Mouse (Mus musculus) cerebellum, adult 2 months (tissue): ENCODE measurements around the gene Frk. TPM values are rescaled to one million over a fixed set of nuclear protein-coding genes. Genes with fewer than 3 reads are reported as not detected.

ENCODE experiments used
- DNase-seq, 2 experiments: peaks; one replicate each; pipeline ENCODE4 v3.0.0; 2021
- H3K27ac ChIP-seq: fragments of 200-500 bp; 2 replicates; pipeline ENCODE4 v1.5.1; 2012; ENCODE audit warnings: low read length, control low read depth, inconsistent platforms; ENCODE audit not compliant: insufficient read depth
- H3K27me3 ChIP-seq: fragments of 200-500 bp; 2 replicates; pipeline ENCODE4 v1.6.1; 2012; ENCODE audit warnings: inconsistent platforms, mild to moderate bottlenecking, low read length, moderate library complexity; ENCODE audit not compliant: control insufficient read depth, insufficient read depth
- H3K4me1 ChIP-seq: fragments of 200-500 bp; 2 replicates; pipeline ENCODE4 v1.6.1; 2011; ENCODE audit warnings: low read length; ENCODE audit not compliant: control insufficient read depth, insufficient read depth
- H3K4me3 ChIP-seq: fragments of 200-500 bp; replicated peaks from 2 replicates; pipeline ENCODE3; 2011; ENCODE audit warnings: mild to moderate bottlenecking, low read depth, low read length, control low read depth; ENCODE audit not compliant: insufficient read depth
- CTCF ChIP-seq: fragments of 200-500 bp; IDR thresholded peaks from 2 replicates; pipeline ENCODE4 v1.5.1; 2011; ENCODE audit warnings: low read depth, mild to moderate bottlenecking, control low read depth, low read length, moderate library complexity, borderline replicate concordance; ENCODE audit not compliant: insufficient read depth
- POLR2A ChIP-seq: fragments of 200-500 bp; IDR thresholded peaks from 2 replicates; pipeline ENCODE4 v1.6.1; 2011; ENCODE audit warnings: low read length, control low read depth, borderline replicate concordance; ENCODE audit not compliant: insufficient read depth
- WGBS: fragments of 180-500 bp; shearing (Covaris S2); methylation state at CpG from one replicate; pipeline ENCODE4 v1.1.7; 2018; 5-methylcytosine and 5-hydroxymethylcytosine counted together
- polyA plus RNA-seq: library from polyadenylated mRNA; depleted of rRNA; stranded (reverse); fragments of >200 nt; gene quantifications from 2 replicates; pipeline ENCODE4 v1.2.3, GENCODE M21; 2012; rRNA removed

The Frk gene
- polyA plus RNA-seq, 1 experiment, result 0.25 TPM

DNA sequence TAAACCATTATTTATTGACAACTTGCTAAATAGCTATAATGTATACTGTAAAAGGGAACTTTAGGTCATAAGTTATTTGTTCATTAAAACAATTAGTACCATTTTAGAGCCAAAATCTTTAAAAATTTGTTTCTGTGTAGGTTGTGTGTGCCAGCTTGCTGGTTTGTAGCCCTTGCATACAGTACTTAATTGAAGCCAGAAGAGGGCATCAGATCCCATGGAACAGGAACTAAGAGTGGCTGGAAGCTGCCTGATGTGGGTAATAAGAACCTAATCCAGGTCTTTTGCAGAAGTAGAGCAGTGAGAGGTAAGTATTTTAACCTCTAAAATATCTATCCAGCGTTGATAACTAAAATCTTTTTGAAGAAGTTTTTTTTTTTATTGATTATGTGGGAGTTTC is 155.0 kb downstream of the Frk start:
- TF ChIP-seq CTCF (no peak), POLR2A (no peak)
- no peaks in the 10 kb centered on the region for H3K4me1 ChIP-seq
- no peaks in the 10 kb centered on the region for H3K27me3 ChIP-seq
- no peak for DNase-seq
- H3K27ac ChIP-seq, result no peak overlapping the region
- no peak overlapping the region for H3K4me3 ChIP-seq
- WGBS, result 83% methylated on average over 1 of the region's 1 CpGs

Other genes with a start within 250 kb of the Frk start
- 110 TPM in 2 replicates for gene Tspyl1, start 201.2 kb upstream of the Frk start, polyA plus RNA-seq
- gene Tspyl4, start 186.0 kb upstream of the Frk start, polyA plus RNA-seq, result 447 and 474 TPM in 2 replicates
- 0.03 and 0.10 TPM in 2 replicates for gene Col10a1, start 93.4 kb upstream of the Frk start, polyA plus RNA-seq
- 2.0 and 2.5 TPM in 2 replicates for gene Nt5dc1, start 64.8 kb upstream of the Frk start, polyA plus RNA-seq